Mouse (Mus musculus) lung, adult 2 months (tissue): Measurements from ENCODE around the gene Mrpl23. TPM values are rescaled to one million over a fixed set of nuclear protein-coding genes. Genes with fewer than 3 reads are reported as not detected.

Experiments used
- DNase-seq: peaks from one replicate; pipeline ENCODE4 v3.0.0; 2022
- H3K4me1 ChIP-seq: fragments of 200-500 bp; 2 replicates; pipeline ENCODE4 v1.6.1; 2011; ENCODE audit warnings: low read length; ENCODE audit not compliant: control insufficient read depth, insufficient read depth
- H3K4me3 ChIP-seq: fragments of 200-500 bp; replicated peaks from 2 replicates; pipeline ENCODE3; 2011; ENCODE audit warnings: low read depth, mild to moderate bottlenecking, control low read depth, low read length; ENCODE audit errors: extremely low read depth
- CTCF ChIP-seq: fragments of 200-500 bp; IDR thresholded peaks from 2 replicates; pipeline ENCODE4 v1.5.1; 2011; ENCODE audit warnings: mild to moderate bottlenecking, low read length, control low read depth; ENCODE audit not compliant: insufficient read depth
- POLR2A ChIP-seq: fragments of 200-500 bp; IDR thresholded peaks from 2 replicates; pipeline ENCODE4 v1.6.1; 2011; ENCODE audit warnings: low read depth, mild to moderate bottlenecking, control low read depth, low read length, borderline replicate concordance; ENCODE audit errors: extremely low read depth
- WGBS: fragments of 180-500 bp; shearing (Covaris S2); methylation state at CpG from one replicate; pipeline ENCODE4 v1.1.7; 2018; 5-methylcytosine and 5-hydroxymethylcytosine counted together
- polyA plus RNA-seq: library from polyadenylated mRNA; depleted of rRNA; stranded (reverse); fragments of >200 nt; gene quantifications from 2 replicates; pipeline ENCODE4 v1.2.3, GENCODE M21; 2012

Gene Mrpl23
- polyA plus RNA-seq, 1 experiment, result 10.3 TPM

DNA sequence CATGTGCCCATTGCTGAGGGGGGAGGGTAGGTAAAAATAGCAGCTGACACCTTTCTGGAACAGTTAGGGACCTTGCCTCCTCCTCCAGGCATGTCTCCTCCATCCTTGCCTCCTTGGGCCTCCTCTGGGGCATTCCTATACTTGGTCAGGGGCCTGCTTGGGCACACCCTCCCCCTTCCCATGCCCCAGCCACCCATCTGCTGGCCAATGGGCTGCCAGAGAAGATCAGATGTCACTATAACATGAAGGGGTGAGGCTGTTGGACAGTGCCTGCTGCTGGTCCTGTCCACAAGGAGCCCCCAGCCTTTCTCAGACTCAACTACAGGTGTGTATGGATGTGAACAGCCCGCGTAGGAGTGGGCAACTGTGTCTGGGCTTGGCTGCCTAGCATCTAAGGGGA lies 33.9 kb upstream of the Mrpl23 start, which contains the start of gene Tnnt3:
Tnnt3 (plus strand) TSS at position 262 of the 400 bp plus-strand sequence.
- DNase-seq, result no peak
- Histone ChIP-seq H3K4me3 (no peak within 1 kb of the TSS), H3K4me1 (no peaks in the 10 kb centered on the region)
- 88% methylated on average over 2 of the region's 2 CpGs for WGBS
- TF ChIP-seq POLR2A, result no peak
- TF ChIP-seq CTCF, result no peak

DNA sequence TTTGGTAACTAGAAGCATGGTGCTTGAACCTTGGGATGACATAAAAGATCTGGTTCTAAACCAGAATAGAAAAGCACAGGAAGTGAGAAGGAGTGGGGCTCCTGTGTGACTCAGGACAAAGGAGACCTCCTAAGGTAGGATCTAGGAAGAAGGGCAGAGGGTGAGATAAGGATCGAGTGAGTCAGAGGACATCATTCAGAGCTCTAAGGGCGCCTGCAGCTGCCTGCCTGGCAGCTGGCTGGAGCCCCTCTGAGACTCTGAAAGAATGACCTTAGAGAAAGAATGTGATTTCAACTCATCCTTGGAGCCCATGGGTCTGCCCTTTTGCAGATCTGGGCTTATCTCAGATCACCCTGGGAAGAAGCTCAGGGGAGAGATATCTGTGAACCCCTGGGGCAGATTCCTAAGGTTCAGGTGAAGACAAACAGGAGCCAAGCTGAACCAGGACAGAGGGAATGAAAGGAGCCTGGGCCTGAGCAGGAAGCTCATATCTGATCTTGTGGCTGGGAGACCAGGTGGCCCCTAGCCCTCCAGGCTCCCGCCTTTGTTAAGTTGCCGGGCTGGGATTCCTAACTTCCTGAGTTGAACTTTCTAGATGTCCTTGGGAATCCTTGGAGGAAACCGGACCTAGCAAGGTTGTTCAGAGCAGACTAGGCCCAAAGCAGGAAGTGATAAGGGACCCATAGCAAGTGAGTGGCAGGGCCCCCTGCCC lies 33.3 kb upstream of the Mrpl23 start:
- Histone ChIP-seq H3K4me1 (no peaks in the 10 kb centered on the region), H3K4me3 (no peak overlapping the region)
- 53% methylated on average over 5 of the region's 5 CpGs for WGBS
- no peak for TF ChIP-seq CTCF
- no peak for TF ChIP-seq POLR2A
- DNase-seq, result no peak

DNA sequence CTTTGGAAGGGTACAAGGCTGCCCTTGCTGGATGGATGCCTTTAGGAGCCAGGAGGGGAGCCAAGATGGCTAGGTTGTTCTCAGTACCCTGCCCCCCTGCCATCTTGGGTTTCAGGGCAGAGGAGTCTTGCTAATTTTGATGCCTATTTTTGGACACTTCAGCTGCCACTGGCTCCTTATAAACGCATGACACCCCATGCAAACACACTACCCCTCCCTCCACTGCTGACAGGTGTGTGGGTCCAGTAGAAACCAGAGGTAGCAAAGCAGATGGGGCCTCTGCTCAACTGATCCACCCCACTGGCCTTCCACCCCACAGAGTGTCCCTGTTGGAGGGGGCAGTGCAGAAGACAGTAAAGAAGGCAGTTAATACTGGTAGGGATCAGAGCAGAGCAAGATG lies 32.5 kb upstream of the Mrpl23 start:
- 87% methylated on average over 1 of the region's 1 CpGs for WGBS
- Histone ChIP-seq H3K4me1 (no peaks in the 10 kb centered on the region), H3K4me3 (no peak overlapping the region)
- no peak for DNase-seq
- no peak for TF ChIP-seq CTCF
- no peak for TF ChIP-seq POLR2A

DNA sequence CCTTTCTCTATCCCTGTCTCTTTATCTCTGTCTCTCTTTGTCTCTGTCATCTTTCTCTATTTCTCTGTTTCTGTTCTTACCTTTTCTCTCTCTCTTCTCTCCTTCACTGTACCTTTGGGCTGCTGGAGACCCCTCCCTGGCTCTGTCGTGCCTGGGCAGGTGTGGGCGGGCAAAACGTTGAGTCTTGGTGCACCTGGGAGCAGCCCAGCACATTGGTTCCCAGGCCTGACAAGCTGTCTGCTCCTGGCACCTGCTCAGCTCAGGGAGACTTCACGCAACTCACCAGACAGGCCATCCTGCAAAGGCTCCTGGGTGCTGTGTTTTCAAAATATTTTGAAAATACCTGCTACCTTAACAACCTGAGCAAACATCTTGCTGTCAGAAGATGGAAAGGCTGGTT lies 29.3 kb upstream of the Mrpl23 start:
- no peak for DNase-seq
- Histone ChIP-seq H3K4me1 (no peaks in the 10 kb centered on the region), H3K4me3 (no peak overlapping the region)
- 78% methylated on average over 4 of the region's 4 CpGs for WGBS
- TF ChIP-seq POLR2A, result no peak
- TF ChIP-seq CTCF, result no peak

DNA sequence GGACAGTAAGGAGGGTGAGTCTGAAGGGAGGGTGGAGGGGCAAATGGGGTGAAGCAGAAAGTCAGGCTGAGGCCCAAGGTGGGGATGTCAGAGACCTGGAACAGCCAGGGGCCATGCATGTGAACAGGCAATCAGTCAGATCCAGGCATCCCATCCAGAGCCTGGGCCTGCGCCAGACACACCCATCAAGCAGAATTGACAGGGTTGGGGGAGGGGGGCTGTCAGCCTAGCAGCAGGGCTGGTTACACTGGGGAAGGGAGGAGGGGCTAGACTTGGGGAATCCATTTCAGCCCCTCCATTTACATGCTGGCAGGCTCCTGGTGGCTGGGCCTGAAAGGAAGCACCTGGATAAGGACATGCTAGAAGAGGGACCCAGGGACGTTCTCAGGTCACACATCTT lies 26.5 kb upstream of the Mrpl23 start:
- WGBS, result 52% methylated on average over 2 of the region's 2 CpGs
- no peak for TF ChIP-seq POLR2A
- no peak for TF ChIP-seq CTCF

DNA sequence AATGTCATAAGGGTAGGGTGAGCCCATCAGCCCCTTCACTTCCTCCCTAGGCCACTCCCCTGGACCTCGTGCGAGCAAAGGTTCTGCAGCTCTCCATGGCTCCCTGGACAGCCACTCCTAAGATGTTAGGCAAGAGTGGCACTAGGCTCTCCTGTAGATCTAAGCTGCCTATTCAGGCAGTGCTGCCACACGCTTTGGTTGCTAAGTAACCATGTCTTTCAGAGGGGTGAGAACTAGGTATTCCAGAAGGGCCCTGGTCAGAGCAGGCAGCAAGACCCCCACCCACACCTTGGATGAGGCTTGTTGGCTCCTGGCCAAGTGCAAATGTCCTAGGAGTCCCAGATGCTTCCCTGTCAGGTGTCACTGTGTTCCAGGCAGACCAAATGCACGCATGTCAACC lies 26.0 kb upstream of the Mrpl23 start:
- TF ChIP-seq POLR2A, result no peak
- TF ChIP-seq CTCF, result no peak
- DNase-seq, result no peak
- H3K4me3 ChIP-seq, result no peak overlapping the region
- 52% methylated on average over 4 of the region's 4 CpGs for WGBS
- H3K4me1 ChIP-seq, result no peaks in the 10 kb centered on the region

More for the DNA sequence above, 26.5 kb upstream of the Mrpl23 start:
- Histone ChIP-seq H3K4me3 (no peak overlapping the region), H3K4me1 (no peaks in the 10 kb centered on the region)
- no peak for DNase-seq

DNA sequence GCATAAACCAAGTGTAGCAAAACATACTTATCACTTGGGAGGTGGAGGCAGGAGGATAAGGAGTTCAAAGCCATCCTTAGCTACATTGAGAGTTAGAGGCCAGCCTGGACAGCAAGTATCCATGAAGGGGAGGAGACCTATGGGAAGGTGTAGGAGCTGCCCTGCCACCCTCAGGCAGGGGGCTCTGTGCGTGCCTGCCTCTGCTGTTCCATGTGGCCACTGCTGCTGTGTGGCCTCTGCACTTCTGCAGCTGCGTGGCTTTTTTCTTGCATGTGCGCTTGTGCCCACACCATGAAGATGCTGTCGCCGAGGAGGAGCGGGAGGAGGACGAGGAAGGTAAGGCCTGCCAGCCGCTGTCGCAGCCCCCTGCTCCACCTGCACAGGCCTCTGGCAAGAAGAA lies 25.0 kb upstream of the Mrpl23 start:
- 90% methylated on average over 9 of the region's 9 CpGs for WGBS
- TF ChIP-seq POLR2A (no peak), CTCF (no peak)
- DNase-seq, result no peak
- no peak overlapping the region for H3K4me3 ChIP-seq
- H3K4me1 ChIP-seq, result no peaks in the 10 kb centered on the region

DNA sequence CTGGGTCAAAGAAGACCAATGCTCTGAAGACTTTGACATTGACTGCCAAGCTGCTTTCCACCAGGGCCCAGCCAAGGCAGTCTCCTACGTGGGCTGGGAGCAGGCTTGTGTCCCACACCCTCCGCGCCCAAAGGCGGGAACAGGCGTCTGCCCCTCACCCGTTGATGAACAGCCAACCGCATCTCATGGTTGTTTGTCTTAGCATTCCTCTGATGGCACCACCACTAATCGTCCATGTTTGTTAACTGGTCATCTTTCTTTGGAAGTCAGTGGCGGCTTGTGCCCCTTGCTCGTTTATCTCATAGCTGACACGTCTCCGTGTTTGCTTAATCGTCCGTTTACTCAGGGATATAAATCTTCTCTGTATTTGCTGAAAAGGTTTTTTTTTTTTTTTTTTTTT lies 23.0 kb upstream of the Mrpl23 start:
- no peak for DNase-seq
- 38% methylated on average over 14 of the region's 14 CpGs for WGBS
- TF ChIP-seq CTCF, result no peak
- no peak for TF ChIP-seq POLR2A
- Histone ChIP-seq H3K4me1 (no peaks in the 10 kb centered on the region), H3K4me3 (no peak overlapping the region)

DNA sequence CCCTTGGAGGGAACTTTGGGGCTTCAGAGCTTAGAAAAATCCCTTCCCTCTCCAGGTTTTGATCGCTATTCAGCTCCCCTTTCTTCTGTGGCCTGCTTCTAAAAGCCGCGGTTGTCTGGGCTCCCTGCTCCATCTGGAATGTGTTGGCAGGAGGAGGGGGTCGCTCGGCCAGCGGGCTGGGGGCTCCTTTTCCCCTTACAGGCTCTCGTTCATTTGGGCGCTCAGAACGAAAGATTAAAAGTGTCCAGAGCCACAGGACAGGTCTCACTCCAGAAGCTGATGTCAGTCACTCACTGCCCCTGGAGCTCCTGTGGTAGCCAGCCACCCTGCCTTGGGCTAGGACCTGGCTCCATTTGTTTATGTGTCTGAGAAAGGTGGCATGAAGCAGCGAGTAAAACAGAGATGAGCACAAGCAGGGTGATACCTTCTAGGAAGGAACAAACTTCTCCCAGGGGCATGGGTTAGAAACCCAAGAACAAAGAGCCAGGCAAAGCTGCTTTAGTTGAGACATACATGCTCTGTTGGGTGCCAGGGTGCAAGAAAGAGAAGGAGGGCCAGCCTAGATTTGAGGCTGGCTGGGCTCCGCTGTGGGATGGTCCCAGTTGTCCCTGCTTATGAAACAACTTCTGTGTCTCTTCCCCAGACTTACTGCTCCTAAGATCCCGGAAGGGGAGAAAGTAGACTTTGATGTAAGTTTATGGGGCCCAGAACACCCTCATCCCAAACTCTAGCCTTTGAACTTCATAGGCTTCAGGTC lies 22.3 kb upstream of the Mrpl23 start:
- Histone ChIP-seq H3K4me1 (no peaks in the 10 kb centered on the region), H3K4me3 (no peak overlapping the region)
- no peak for DNase-seq
- TF ChIP-seq CTCF (no peak), POLR2A (no peak)
- 41% methylated on average over 12 of the region's 12 CpGs for WGBS

DNA sequence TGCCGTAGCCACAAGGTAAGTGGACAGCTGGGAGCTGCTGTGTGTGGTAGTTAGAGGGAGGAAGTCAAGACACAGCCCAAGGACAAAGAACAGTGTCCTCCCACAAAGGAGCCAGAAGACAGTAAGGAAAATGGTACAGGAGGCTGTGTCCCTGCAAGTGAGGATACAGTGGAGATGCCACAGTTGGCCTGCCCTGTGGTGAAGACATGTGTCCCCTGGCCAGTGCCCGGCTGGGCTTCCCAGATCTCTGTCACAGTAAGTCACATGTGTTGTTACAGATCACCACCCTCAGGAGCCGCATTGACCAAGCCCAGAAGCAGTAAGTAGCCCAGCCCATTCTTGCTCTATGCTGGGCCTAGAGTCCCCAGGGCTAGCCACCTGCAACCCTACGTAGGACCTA lies 18.4 kb upstream of the Mrpl23 start:
- Histone ChIP-seq H3K4me1 (no peaks in the 10 kb centered on the region), H3K4me3 (no peak overlapping the region)
- WGBS, result 82% methylated on average over 4 of the region's 4 CpGs
- no peak for DNase-seq
- TF ChIP-seq CTCF (no peak), POLR2A (no peak)
